Mouse (Mus musculus): ENCODE measurements around the gene Tcf23.

Tcf23 gene

GRCm38 (mm10) chr5:30968416-30968815 lies at the start of gene Tcf23:
TSS of gene Tcf23 (plus strand) at chr5:30968662.
- DNase-seq (ENCODE audit: low spot score in 2 of 2) = peak in 1 of 2 experiments; percentile 68

- no peak for DNase-seq (ENCODE audit: low spot score in 2 of 2)
Observed at GRCm38 (mm10) chr5:30918691-30919090, 49.8 kb upstream of the Tcf23 start.

DNA sequence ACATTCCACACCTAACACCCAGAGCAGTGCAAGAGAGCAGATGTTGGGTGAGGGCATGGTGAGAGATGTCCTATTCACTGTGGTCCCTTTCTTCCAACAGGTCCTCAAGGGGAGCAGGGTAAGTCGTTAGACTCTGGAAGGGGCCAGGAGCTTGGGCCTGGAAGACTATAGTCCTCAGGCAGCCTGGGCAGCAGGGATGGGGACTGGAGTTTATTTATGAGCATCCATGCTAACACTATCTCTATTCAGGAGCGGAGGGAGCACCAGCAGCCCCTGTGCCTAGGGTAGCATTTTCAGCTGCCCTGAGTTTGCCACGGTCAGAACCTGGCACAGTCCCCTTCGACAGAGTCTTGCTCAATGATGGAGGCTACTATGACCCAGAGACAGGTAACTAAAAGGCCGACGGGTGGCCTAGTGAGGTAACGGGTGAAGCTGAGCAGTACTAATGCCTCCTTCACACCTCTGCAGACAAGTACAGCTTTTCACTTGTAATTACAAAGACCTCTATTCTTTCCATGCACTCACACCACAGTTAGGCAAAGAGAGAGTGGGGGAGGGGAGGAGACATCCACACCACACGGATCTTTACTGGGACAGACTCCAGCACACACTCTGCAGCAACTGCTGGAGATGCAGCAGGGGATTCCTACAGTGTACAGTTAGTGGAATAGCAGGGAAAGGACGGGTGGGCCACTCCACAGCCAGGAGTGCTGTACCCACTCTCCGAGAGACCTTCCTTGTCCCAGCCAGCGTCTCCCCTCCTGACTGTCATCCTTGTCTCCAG lies 48.4 kb upstream of the Tcf23 start:
- no peak for DNase-seq (ENCODE audit: low spot score in 2 of 2)

GRCm38 (mm10) chr5:30920621-30921020 lies 47.8 kb upstream of the Tcf23 start:
- no peak for DNase-seq (ENCODE audit: low spot score in 2 of 2)

DNA sequence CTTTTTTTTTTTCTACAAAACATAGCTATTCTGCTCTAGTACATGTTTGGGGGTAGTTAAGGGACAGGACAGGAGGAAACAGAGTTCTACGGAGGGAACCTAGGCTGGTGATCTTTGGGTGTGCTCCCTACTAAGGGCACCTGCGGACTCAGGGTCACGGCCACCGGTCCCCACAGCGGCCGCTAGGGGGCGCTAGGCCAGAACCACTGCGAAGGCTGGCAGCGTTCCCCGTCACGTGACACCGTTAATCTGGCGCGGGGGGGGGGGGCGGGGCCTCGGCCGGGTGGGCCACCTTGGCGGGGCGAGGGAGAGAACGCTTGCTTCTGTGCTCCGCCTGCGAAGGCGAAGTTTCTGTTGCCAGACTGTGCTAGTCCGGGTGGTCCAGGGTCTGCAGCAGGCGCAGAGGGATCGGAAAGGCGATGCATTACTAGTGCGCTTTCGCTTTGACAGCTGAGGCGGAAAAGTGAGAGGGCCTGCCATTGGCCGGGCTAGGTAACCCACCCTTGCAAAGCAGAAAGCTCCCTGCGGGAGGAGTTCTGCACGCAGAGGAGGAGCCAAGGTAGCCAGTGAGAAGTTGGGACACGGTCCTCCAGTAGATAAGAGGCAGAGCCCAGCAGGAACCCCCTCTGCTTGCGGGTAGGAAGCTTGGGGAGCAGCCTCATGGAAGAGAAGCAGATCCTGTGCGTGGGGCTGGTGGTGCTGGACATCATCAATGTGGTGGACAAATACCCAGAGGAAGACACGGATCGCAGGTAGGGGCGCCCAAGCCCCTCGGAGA lies 47.0 kb upstream of the Tcf23 start, which contains the start of gene Khk:
TSS of gene Khk (plus strand) at position 176 of the 778 bp plus-strand sequence.
- DNase-seq (ENCODE audit: low spot score in 2 of 2) = peak; percentile 76 to 87

DNA sequence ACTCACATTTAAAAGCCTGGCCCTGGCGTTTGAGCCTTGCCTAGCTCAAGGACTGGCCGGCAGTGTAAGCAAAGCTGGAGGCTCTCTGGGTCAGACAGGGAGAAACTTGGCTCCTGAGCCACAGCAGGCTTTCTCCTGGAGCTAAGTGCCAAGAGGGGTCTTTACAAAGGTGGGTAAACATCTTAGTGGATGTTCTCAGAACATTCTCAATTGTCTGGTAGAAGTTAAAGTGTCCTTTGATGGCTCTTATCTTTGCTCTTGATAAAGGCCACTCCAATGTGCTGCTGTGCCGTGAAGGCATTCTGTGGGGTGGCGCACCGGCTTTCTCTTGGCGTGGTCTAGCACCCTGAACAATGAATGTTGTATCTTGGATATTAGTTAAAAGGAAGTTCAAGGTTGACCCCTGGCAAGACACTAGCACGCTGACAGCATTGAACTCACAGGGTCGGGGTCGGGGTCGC lies 45.9 kb upstream of the Tcf23 start:
- DNase-seq (ENCODE audit: low spot score in 2 of 2) = no peak

DNA sequence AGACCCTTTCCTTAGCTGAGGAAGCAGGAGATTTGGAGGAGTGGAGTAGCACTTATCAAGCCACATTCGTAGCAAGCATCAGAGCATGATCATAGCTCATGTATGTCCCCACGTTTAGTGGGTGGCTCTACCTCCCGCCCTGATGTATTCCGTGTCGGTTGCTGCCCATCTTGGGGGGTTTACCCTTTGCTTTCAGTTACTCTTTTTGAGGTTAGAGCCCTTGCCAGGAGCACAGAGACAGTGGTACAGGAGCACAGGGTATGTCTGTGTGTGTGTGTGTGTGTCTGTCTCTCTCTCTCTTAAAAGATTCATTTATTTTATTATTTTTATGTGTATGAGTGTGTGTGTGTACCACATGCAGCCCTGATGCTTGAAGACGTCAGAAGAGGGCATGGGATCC lies 45.3 kb upstream of the Tcf23 start:
- DNase-seq (ENCODE audit: low spot score in 2 of 2) = no peak

DNA sequence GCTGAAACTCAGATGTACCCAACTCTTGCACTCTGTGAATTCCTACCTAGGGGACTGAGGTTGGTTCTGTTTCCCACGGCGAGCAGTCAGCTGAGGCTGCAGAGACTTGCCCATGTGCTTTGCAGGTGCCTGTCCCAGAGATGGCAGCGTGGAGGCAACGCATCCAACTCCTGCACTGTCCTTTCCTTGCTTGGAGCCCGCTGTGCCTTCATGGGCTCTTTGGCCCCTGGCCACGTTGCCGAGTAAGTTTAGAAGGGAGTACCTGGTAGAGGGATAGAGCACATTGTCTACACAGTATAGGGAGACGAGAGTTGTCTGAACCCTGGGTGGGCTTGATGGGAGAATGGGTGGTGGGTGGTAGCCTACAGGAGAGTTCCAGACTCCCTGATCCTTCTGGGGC lies 43.8 kb upstream of the Tcf23 start:
- no peak for DNase-seq (ENCODE audit: low spot score in 2 of 2)

DNA sequence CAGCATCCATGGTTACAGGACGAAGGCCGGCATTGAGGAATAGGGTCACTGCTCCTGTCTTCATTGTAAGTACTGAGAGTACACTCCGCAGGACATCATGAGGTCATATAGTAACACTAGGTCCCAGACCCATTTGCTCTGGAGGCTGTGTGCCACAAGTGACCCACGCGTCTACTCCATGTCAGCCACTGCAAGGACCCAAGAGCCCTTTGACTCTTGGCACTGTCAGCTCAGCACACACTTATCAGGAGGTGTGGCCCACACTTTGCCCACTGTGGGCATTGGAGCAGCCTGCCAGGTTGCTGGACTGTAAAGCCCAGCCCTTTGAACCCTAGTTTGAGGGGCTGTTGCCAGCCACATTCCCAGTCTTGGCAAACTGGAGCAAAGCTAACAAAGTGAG lies 43.2 kb upstream of the Tcf23 start:
- no peak for DNase-seq (ENCODE audit: low spot score in 2 of 2)

DNA sequence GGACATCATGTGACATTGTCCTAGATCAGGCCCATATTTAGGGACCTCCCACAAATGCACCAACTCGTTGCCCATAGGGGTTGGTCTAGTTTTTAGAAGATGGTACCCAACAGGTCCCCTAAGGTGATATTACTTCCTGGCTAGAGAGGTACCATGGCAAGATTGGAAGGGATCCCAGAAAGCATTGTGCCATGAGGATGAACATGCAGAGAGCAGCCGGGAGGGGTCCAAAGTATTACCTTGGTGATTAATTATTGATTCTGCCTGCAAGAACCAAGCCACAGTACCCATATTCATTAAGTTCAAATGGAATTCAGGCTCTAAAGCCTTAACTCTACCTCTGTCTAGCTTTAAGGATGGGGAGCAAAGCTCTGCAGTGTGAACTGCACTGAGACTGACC lies 42.4 kb upstream of the Tcf23 start:
- no peak for DNase-seq (ENCODE audit: low spot score in 2 of 2)

DNA sequence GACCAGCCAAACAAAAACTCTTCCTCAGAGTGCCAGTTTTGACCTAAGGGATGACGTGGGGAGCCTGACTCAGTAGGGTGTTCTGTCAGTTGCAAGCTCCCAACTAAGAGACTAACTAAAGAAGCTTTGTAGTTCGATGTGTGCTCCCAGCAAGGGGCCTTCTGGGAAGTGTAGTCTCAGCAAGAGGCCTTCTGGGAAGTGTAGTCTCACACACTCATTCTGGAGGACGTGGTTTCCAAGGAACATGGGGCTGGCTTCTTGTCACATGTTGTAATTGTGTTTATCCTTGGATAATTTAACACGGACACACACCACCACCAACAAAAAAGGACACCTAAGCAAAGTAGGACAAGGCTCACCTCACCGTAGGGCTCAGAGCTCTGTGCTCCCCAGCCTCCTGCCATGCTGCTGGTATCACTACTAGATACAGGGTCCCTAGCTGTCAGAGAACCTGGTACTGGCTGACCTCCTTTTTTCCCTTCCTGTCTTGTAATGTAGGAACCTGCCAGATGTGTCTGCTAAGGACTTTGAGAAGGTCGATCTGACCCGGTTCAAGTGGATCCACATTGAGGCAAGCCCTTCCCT lies 40.4 kb upstream of the Tcf23 start:
- DNase-seq (ENCODE audit: low spot score in 2 of 2) = no peak

- no peak for DNase-seq (ENCODE audit: low spot score in 2 of 2)
Observed at GRCm38 (mm10) chr5:30930121-30930520, 38.3 kb upstream of the Tcf23 start.

GRCm38 (mm10) chr5:30930846-30931245 lies 37.6 kb upstream of the Tcf23 start:
- no peak for DNase-seq (ENCODE audit: low spot score in 2 of 2)

- DNase-seq (ENCODE audit: low spot score in 2 of 2) = no peak
Observed at GRCm38 (mm10) chr5:30931378-30931777, 37.1 kb upstream of the Tcf23 start.

DNA sequence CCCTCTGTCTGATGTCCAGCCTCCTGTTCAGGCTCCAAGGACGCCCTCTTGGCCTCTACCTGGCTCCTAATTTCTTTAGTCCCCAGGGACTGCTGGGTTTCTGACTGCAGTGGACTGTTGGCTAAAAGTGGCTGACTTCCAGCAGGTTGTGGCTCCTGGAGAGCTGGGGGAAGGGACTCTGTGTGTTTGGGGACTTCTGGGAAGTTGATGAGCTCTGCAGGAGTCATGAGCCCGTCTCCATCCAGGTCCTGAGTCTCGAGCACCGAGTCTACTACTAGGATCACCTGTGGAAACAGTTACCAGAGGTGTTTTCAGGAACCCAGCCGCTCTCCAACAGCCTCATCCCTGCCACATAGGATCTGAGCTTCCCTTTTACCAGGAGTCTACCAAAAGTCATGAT lies 34.8 kb upstream of the Tcf23 start:
- DNase-seq (ENCODE audit: low spot score in 2 of 2) = no peak

DNA sequence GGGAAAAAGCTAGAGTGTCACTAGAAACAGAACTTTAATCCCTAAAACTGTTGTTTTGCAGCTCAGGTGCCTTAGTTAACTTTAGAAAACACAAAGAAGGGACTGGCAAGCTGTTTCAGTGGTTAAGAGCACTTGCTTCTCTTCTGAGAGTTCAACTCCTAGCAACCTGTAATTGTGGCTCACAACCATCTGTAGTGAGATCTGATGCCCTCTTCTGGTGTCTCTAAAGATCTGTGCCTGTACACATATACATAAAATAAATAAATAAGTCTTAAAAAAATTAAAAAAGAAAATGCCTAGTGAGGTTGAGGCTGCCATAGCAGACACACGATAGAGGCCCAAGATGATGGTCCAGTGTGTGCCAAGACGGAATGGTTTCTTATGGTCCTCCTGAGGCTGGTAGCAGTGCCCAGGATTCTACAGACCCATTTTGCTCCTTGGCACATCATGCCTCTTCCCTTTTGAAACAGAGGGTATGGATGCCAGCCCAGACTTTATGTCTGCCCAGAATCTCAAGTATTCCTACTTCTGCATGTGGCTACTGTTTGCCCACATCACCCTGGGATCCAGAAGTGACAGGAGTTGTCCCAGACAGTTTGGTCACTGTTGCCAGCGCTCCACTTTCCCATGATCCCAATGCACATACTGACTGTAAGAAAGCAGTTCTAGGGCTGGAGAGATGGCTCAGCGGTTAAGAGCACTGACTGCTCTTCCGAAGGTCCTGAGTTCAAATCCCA lies 33.6 kb upstream of the Tcf23 start:
- no peak for DNase-seq (ENCODE audit: low spot score in 2 of 2)

DNA sequence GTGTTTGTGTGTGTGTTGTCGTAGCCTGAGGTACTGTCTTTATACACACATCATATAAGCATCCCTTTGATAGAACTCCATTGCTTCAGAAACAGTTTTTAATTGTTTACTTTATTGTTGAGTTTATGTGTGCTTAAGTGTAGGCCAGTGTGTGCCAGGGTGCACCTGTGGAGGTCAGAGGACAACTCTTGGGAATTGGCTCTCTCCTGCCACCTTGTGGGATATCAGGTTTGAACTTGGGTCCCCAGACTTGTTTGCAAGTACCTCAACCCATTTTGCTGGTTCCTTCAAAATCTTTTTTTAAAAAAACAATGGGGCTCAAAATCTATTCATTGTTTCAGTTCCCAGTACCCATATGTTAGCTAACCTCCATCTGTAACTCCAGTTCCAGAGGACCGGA lies 25.5 kb upstream of the Tcf23 start:
- no peak for DNase-seq (ENCODE audit: low spot score in 2 of 2)

GRCm38 (mm10) chr5:30944344-30944743 lies 24.1 kb upstream of the Tcf23 start:
- no peak for DNase-seq (ENCODE audit: low spot score in 2 of 2)

DNA sequence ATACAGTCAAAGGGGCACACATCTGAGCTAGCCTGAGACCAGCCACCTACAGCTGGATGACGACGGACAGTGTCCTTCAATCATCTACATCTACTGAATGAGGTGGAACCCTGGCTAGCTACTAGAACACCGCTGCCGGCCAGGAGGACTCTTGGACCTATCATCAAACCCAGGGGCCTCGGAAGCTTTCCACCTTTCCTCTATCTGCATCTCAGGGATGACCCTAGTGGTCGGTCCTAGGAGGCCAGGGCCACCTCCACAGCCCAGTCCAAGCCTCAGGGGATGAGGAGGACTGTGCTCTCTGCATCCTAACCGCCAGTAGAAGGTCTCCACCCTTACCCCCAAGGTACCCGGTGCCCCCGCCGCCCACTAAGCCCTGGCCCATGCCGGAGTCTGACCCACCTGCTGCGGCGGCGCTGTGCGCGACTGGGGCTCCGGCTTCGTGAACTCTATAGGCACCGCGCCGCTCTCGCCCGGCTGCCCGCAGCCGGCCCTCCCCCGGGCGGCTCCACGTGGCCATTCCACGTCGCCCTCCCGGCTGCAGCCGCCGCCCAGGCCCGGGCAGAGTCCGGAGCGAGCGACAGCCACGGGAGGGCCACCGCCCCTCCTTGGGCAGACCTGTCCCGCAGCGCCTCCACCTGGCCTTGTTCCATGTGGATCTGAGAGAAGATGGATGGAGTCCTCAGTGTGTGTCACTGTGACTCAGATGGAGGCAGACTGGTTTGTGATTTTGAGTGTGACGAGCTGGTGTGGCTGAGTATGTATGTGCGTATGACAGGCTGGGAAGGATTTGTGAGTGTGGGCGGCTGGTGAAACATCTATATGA lies 23.3 kb upstream of the Tcf23 start, which contains the start of gene Cgref1:
TSS of gene Cgref1 (minus strand) at position 636 of the 826 bp plus-strand sequence.
- peak; percentile 42 to 70 for DNase-seq (ENCODE audit: low spot score in 2 of 2)

DNA sequence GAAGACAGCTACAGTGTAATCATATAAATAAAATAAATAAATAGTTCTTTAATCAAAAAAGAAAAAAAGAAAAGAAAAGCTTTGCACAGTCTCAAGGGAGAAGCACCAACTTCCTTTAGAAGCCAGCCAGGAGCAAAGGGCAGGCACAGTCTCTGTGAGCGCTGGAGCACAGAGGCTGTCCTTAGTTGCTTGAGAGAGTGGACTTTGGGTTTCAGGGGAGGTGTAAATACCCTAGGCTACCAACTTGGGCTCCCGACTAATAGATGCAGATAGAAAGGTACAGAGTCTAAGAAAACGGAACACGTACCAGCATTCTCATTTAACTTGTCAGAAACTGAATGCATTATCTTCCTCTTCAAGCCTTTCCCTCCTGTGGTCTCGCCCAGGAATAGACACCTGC lies 19.8 kb upstream of the Tcf23 start:
- no peak for DNase-seq (ENCODE audit: low spot score in 2 of 2)

Measured in urinary bladder, adult 18-20 months (tissue).